Mouse (Mus musculus): ENCODE measurements around the gene Naip2.
A peak's percentile ranks its signal among the peaks of the same experiment; 100 is the strongest.
"Not testable (repeated sequence)": the region's sequence is repeated elsewhere in the genome, so short reads cannot be mapped to it uniquely, and the experiment has no call there.

Naip2 gene

GRCm38 (mm10) chr13:100201659-100202333 is at the start of gene Naip2:
TSS of gene Naip2 (minus strand) at chr13:100202092.
- DNase-seq = not testable (repeated sequence)

GRCm38 (mm10) chr13:100246896-100247519 is 45.1 kb upstream of the Naip2 start:
- DNase-seq = not testable (repeated sequence)

GRCm38 (mm10) chr13:100246223-100246622 is 44.3 kb upstream of the Naip2 start, which contains the start of gene Naip5:
TSS of gene Naip5 (minus strand) at chr13:100246323.
- DNase-seq = not testable (repeated sequence)

- no peak for DNase-seq
These were observed 41.8 kb upstream of the Naip2 start for GRCm38 (mm10) chr13:100243702-100244101.

GRCm38 (mm10) chr13:100213683-100214082 is 11.8 kb upstream of the Naip2 start:
- DNase-seq = not testable (repeated sequence)

- peak; percentile 54 to 70 for DNase-seq
These were observed 8.6 kb upstream of the Naip2 start for GRCm38 (mm10) chr13:100210540-100210939.

- no peak for DNase-seq
These were observed 1.4 kb upstream of the Naip2 start for GRCm38 (mm10) chr13:100203319-100203718.

GRCm38 (mm10) chr13:100200778-100201177 is 1.1 kb downstream of the Naip2 start:
- no peak for DNase-seq

- DNase-seq = no peak
These were observed 6.5 kb downstream of the Naip2 start for GRCm38 (mm10) chr13:100195421-100195820.

GRCm38 (mm10) chr13:100183111-100183510 is 18.8 kb downstream of the Naip2 start:
- not testable (repeated sequence) for DNase-seq

- DNase-seq = peak in 1 of 2 experiments; percentile 9
These were observed 27.5 kb downstream of the Naip2 start for GRCm38 (mm10) chr13:100174360-100174759.

GRCm38 (mm10) chr13:100166378-100166777 is 35.5 kb downstream of the Naip2 start:
- not testable (repeated sequence) for DNase-seq

- DNase-seq = not testable (repeated sequence)
These were observed 39.4 kb downstream of the Naip2 start for GRCm38 (mm10) chr13:100162467-100162866.

GRCm38 (mm10) chr13:100161171-100161870 is 40.6 kb downstream of the Naip2 start:
- DNase-seq = not testable (repeated sequence)

GRCm38 (mm10) chr13:100156624-100157023 is 45.3 kb downstream of the Naip2 start:
- no peak for DNase-seq

- DNase-seq = no peak
These were observed 49.2 kb downstream of the Naip2 start for GRCm38 (mm10) chr13:100152659-100153058.

- no peak for DNase-seq
These were observed 60.1 kb downstream of the Naip2 start for GRCm38 (mm10) chr13:100141646-100142314.

- no peak for DNase-seq
These were observed 76.6 kb downstream of the Naip2 start for GRCm38 (mm10) chr13:100125258-100125643.

- DNase-seq = peak; percentile 97 to 98
These were observed 77.3 kb downstream of the Naip2 start, which contains the start of gene Smn1 for GRCm38 (mm10) chr13:100124423-100125257. TSS of gene Smn1 (plus strand) at chr13:100124852.

GRCm38 (mm10) chr13:100123970-100124369 is 77.9 kb downstream of the Naip2 start:
- no peak for DNase-seq

GRCm38 (mm10) chr13:100112218-100112972 is 89.5 kb downstream of the Naip2 start:
- DNase-seq = peak in 1 of 2 experiments; percentile 32

Data from kidney, postnatal 25 days (tissue).